Mouse (Mus musculus): ENCODE results near the gene Ern1. TPM values are rescaled to one million over a fixed set of nuclear protein-coding genes. Genes with fewer than 3 reads are reported as not detected.
A peak's percentile ranks its signal among the peaks of the same experiment; 100 is the strongest.

Gene Ern1
- 27.8 to 71.5 TPM (median 30.5 TPM) in 3 replicates for total RNA-seq (2017)

DNA sequence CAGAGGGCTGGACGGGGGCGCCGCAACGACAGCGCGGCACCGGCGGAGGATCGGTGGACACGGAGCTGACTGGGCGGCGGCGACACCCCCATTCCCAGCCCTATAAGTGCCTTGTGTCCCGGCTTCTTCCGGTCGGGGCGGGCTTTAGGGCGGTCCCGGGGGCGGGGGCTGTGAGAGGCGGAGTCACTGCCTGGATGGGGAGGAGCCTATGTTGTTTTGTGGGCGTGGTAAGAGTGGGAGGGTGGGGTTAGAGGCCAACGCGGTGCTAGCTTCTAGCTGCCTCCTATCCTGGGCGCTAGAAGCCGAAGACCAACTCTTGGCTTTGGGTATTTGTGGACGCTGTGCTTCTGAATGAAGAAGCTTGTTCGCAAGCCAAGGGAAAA is at the start of gene Ern1:
Gene Ern1, minus strand, starts transcription at position 120 of the 383 bp plus-strand sequence.
- ATAC-seq (replicated peaks; ENCODE audit: insufficient number of reproducible peaks, low FRiP score, low TSS enrichment, poor library complexity, severe bottlenecking): peak; percentile 97

DNA sequence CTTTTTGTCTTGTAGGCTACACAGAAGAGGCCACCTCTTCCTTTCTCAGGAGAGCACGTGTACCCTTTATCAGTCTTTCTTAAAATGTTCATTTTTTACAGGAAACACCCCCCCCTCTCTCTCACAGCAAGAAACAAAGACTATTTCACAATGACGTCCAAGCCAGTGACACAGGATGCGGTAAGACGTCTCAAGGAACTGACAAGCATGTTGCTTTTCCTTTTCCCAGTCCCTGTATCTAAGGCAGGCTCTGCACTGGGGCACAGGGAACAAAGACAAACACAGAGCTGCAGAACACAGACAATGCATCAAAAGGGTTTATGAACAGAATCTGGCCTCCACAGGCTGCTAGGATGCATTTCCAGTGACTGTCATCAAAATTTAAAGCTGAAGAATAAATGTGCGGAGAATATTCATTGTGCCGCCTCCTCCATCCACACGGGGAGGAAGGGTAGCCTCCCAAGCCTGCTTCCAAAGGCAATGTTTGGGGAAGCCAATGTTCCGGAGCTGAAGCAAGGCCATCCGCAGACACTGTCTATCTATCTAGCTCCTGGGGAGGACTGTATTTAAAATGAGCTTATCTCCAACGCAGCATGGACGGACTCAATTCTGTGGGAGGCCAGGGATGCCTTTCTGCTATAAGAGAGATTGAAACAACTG is 48.7 kb upstream of the Ern1 start:
- no peak; the same call in none of the 2 replicates for ATAC-seq (replicated peaks; ENCODE audit: insufficient number of reproducible peaks, low FRiP score, low TSS enrichment, poor library complexity, severe bottlenecking)

DNA sequence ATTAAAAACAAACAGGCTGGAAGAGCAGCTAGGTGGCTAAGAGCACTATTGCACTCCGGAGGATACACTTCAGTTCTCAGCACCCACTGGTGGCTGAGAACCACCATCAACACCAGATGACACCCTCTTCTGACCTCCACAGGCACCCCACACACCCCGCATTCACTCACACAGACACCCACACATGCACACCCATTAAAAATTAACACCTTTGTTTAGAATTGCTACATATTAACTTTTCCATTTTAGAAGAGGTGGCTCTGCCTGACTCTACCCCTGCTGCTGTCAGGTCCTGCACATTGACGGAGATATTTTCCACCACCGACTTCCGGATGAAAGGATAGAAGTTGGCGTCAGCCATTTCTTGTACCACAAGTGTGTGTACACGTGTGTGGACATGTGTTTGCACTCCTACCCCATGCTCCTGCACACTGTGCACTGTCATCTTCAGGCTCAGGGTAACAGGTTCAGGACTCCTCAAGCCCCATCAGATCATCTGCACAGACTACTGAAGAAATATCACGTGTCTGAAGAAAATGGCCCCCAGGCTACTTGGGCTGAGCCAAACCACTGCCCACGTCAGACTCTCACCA is 48.1 kb upstream of the Ern1 start:
- peak; percentile 62; the same call in 1 of the 2 replicates for ATAC-seq (replicated peaks; ENCODE audit: insufficient number of reproducible peaks, low FRiP score, low TSS enrichment, poor library complexity, severe bottlenecking)

DNA sequence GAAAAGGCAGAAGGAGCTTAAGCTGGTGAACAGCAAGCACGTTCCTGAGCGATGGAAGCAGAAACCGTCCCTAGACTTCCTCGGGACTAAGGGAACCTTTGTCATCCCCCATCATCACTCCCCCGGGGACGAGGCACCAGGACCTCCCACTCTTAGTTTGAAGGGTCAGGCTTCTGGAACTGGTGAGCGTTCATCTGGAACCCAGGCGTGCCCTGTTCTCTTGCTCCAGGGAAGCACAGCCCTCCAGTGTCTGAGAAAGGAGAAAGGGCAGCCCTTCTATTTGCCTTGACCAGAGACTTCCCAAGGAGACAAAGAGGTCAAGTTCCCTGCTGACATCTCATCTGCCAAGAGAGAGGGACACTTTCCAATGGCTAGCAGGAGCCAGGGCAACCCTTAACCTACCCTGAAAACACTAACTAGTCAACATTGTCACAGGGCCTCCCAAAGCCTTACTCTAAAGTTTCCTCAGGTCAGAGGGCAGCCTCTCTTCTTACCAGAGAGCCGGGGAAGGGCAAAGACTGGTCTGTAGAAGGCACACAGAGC is 44.7 kb upstream of the Ern1 start:
- ATAC-seq (replicated peaks; ENCODE audit: insufficient number of reproducible peaks, low FRiP score, low TSS enrichment, poor library complexity, severe bottlenecking): no peak

DNA sequence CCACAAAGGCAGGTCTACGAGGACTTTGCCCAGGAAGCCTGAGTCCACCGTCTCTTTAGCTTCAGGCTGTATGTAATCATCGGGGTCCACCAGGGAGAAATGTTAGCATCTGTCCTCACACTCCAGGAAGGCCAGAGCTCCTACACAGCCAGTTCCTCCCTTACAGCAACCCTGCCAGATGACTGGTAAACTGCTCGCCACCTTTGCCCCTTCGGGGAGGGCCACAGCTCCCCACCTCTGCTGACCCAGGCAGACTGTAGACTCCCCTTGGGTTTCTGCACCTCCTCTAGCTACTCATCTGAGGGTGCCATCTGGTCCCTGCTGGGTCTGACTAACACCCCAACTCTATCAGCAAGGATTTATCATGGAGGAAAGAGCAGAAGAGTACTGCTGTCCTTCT is 42.1 kb upstream of the Ern1 start:
- no peak for ATAC-seq (replicated peaks; ENCODE audit: insufficient number of reproducible peaks, low FRiP score, low TSS enrichment, poor library complexity, severe bottlenecking)

DNA sequence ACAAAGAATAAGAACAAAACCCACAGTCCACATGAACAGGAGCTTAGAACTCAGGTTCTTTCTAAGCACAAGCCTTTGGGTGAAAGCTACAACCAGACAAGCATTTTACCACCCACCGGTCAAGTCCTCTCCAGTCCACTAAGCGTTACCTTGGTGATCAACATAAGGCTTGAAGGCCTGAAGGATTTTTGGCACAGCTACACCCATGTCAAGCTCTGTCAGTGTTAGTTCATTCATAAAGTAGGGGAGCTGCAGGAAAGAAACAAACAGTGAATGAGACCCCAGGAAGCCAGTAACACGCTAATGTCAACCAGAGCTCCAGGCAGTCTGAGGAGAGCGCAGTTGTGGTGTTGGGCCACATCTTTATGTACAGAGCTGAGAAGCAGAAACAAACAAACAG is 41.5 kb upstream of the Ern1 start:
- ATAC-seq (replicated peaks; ENCODE audit: insufficient number of reproducible peaks, low FRiP score, low TSS enrichment, poor library complexity, severe bottlenecking): no peak

DNA sequence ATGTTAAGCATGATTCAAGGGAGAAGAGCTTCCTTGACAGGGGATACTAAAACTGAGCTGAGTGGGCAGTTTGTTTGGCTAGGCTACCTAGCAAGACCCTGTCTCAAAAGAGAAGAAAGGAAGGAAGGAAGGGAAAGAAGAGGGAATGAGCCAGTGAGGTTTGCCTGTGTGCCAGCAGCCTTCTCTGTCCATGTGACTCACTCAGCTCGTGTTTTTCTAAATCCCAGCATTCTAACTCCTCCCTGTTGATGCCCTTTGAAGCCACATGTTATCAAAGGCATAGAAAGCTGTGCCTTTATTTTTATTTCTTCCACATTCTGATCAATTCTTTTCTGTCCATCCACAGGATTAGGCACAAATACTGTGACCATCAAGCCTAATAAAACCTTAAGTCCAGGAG is 40.3 kb upstream of the Ern1 start:
- no peak for ATAC-seq (replicated peaks; ENCODE audit: insufficient number of reproducible peaks, low FRiP score, low TSS enrichment, poor library complexity, severe bottlenecking)

DNA sequence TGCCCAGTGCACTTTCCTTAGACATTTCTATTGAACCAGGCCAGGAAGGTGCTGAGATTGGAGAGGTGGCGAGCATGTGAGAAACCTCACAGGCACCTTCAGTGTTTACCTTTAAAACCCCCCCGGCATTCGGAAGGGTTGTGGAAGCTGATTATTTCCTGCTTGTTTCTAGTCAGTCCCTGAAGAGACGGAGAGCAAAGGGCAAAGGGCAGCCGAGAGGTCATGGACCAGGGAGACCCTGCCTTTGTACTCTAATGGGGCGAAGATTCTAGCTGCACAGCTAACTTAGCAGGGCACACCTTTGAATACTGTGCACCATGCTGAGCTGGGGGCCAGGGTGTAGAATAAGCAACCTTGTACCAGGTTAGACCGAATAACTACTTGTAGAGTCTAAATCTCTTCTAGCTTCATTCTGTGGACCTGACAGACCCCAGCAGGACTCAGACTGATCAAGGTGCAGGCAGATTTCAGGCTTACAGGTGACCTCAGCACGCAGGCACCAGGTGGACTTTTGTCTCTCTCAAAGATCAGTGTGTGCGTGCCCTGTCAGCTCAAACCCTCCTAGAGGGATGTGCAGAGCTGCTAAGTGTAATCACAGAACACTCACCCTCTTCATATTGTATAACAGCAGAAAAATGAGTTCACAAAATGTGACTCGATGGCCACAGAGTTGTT is 39.6 kb upstream of the Ern1 start:
- ATAC-seq (replicated peaks; ENCODE audit: insufficient number of reproducible peaks, low FRiP score, low TSS enrichment, poor library complexity, severe bottlenecking): no peak

DNA sequence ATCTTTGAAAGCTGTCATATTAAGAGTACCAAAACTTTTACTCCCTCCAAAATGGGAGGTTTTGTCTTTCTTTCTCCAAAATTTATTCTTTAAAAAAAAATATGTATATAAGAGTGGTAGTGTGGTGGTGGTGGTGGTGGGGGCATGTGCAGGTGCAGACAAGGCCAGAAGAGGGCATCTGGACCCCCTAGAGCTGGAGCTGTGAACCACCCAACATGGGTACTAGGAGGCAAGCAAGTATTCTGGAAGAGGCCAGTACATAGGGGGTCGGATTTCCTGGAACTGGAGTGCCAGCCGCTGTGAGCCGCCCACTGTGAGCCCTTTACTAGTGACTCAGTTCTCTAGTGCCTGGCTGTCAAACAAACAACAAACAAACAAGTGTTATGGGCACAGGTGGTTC is 34.9 kb upstream of the Ern1 start:
- ATAC-seq (replicated peaks; ENCODE audit: insufficient number of reproducible peaks, low FRiP score, low TSS enrichment, poor library complexity, severe bottlenecking): no peak

DNA sequence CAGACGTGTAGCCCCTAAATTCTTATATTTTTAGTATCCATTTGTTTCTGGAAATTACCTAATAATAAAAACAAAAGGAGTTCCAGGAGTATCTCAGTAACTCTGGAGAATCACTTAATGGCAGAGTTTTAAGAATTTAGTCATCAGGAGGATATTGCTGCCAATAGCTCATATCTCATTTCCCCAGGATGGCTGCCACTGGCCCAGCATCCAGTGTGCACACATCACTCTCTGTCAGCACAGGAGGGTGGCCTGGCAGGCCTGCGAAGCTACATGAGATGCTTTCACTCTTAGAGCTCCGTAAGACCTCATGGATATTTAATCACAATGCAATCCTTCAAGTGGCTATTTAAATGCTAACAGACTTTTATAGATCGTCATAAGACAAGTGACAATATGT is 34.0 kb upstream of the Ern1 start:
- no peak for ATAC-seq (replicated peaks; ENCODE audit: insufficient number of reproducible peaks, low FRiP score, low TSS enrichment, poor library complexity, severe bottlenecking)

DNA sequence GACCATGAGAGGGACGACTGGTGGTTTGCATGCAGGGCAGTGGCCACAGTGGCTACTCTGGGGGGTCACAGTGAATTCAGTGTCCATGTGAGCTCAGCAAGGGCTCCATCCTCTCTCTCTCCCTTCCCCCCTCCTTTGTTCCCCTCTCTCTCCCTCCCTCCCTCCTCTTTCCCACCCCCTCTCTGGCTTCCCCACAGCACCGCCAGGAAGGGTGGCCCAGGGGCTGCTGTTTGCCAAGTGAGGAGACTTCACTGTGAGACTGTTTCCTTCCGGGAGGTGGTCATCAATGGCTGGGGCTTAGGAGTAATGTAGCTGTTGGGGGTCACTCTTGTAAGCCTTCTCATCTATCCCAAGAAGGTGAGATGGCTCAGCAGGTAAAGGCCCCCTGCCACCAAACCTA is 32.8 kb upstream of the Ern1 start:
- ATAC-seq (replicated peaks; ENCODE audit: insufficient number of reproducible peaks, low FRiP score, low TSS enrichment, poor library complexity, severe bottlenecking): no peak

DNA sequence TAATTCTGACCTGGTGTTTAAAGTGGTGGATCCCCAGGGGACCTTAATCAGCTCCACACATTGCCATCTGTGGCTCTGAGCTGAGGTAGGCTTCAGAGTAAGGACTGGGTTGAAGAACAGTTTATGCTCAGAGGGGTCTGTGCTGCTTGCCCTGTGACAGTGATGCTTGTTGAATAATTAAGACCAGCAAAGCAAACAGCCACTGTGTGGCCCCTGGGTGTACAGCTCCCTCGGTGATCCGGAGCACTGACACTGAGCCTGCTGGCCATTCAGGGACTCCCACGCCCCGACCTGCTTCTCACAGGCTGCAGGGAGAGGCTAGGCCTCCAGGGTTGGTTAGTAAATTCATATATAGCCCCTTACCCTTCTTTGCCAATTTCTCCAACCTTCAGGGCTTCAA is 31.9 kb upstream of the Ern1 start:
- ATAC-seq (replicated peaks; ENCODE audit: insufficient number of reproducible peaks, low FRiP score, low TSS enrichment, poor library complexity, severe bottlenecking): no peak

DNA sequence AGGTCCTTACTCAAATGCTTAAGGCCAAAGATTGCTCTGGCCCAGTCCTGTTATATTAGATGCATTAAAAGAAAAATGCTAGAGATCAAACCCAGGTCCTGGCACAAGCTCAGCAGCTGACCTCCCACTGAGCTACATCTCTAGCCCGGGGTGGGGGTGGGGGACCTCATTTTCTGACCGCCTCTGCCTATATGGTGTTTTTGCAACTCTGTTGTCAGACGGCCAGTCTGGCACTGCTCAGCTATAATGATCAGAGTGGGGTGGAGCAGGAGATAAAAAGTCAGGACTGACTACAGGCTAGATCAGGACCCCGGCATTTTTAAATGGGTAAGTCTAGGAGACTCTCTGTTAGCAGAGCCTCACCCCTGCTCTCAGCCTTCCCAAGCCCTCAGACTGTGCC is 30.7 kb upstream of the Ern1 start:
- ATAC-seq (replicated peaks; ENCODE audit: insufficient number of reproducible peaks, low FRiP score, low TSS enrichment, poor library complexity, severe bottlenecking): no peak

DNA sequence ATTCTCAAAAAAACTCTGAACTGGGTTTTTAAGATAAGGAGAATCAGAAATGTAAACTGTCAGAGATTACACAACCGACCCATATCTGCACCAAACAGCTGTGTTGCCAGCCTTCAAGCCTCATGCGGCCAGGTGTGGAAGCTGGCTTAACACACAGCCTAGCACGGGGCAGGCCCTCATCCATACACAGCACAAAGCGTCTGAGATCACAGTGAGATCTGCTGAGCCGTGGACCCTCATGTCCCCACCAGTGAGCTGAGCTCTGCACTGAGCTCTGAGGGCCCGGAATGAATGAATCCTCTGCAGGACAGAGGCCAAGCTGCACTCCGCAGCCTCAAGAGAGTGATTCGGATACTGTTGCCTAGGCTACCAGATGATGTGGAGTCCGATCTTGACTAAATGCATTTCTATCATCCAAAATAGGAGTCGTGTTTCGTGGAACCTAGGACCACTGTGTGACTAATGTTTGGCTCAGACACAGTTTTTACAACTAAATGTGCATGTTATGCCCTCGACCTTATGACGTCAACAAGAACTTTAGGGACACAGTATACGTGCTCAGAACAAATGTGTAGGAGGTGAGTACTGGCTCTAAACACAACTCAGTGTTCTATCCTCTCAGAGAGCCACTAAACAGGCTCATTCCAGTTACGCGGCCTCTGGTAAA is 27.6 kb upstream of the Ern1 start:
- no peak for ATAC-seq (replicated peaks; ENCODE audit: insufficient number of reproducible peaks, low FRiP score, low TSS enrichment, poor library complexity, severe bottlenecking)

DNA sequence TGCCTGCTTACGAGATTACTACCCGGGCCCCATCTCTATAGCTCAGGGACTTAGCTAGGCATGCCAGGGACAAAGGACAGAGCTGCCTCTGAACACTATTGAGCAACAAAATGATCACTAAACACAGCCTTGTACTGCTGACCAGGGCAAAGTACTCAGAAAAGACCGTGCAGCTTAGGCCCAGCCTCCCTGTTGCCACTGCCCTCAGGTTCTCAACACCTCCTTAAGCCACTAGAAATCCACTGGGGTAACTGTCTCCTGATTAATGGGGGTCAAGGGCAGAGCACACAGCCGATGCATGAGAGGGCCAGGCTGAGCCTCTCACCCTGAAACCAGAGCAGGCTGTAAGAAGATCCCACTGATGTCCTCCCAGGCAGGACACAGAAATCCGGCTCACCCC is 26.8 kb upstream of the Ern1 start:
- no peak for ATAC-seq (replicated peaks; ENCODE audit: insufficient number of reproducible peaks, low FRiP score, low TSS enrichment, poor library complexity, severe bottlenecking)

DNA sequence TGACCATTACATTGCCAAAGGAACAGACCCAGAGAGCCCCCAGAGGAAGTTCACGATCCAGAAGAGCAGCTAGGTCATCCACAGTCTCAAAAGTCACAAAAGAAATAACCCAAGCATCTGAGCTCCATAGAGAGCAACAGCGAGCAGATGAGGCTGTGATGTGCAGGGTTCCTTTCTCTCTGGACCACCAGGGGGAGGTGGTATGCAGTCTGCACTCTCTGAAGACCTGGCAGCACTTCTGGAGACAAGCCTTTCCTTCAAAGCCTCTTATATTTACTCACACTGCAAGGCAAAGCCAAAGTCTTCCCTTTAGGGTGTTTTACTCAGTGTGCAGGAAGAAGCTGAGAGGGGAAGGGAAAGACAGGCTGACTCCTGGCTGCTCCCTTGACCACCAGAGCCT is 25.5 kb upstream of the Ern1 start:
- no peak for ATAC-seq (replicated peaks; ENCODE audit: insufficient number of reproducible peaks, low FRiP score, low TSS enrichment, poor library complexity, severe bottlenecking)

DNA sequence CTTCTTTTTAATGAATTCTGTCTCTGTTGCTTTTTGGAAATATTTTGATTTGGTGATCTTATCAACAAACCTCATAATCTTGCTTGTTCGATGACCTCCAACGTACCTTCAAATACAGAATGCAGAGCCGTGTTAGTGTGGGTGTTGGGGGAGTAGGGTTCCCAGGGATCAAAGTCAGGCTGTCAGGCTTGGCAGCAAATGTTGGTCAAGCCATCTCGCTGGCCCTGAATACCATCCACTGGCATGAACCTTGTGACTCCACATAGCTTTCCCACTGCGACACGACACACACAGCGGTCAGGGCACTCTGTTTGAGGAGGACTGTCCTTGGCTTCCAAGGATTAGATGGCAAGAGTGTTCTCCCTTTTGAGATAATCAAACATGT is 24.3 kb upstream of the Ern1 start:
- no peak for ATAC-seq (replicated peaks; ENCODE audit: insufficient number of reproducible peaks, low FRiP score, low TSS enrichment, poor library complexity, severe bottlenecking)

DNA sequence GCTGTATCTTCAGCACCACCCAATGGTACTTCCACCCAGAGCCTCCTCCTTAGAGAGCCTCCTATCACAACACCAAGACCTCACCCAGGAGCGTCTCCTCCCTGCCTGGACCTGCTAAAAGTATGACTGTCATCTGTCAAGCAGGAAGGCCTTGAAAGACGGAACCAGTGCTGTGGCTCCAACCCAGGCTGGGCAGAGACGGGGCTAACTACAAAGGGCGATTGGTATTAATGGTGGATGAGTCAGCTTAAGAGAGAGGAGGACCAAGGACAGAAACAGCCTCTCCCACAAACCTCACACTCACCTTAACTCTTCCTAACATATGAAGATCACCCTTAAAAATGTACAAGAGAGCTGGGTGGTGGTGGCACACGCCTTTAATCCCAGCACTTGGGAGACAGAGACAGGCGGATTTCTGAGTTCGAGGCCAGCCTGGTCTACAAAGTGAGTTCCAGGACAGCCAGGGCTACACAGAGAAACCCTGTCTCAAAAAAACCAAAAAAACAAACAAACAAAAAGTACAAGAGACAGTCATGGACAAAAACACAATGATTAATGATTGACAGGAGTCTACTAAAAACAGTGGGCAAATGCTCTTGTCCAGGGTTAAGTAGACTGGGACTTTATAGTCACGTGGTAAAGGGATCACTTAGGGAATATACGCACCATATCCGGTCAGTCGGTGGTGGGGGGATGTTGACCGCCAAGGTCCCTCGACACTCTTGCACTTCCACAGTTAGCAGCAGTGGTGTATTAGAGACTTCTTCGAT is 23.8 kb upstream of the Ern1 start:
- no peak for ATAC-seq (replicated peaks; ENCODE audit: insufficient number of reproducible peaks, low FRiP score, low TSS enrichment, poor library complexity, severe bottlenecking)

DNA sequence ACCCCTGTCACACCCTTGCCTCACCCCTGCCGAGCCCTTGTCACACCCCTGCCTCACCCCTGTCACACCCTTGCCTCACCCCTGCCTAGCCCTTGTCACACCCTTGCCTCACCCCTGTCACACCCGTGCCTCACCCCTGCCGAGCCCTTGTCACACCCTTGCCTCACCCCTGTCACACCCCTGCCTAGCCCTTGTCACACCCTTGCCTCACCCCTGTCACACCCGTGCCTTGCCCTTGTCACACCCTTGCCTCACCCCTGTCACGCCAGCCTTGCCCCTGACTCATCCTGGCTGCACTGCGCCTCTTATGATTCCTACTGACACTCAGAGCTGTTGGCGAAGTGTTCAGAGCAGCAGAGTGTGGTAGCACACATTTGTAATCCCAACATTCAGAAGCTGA is 20.0 kb upstream of the Ern1 start:
- ATAC-seq (replicated peaks; ENCODE audit: insufficient number of reproducible peaks, low FRiP score, low TSS enrichment, poor library complexity, severe bottlenecking): 0 out of 2 replicates have a peak, but pooled peaks have one; percentile 29
